ENCODE assay signal across 9 mouse cellular contexts in the genomic region with DNA sequence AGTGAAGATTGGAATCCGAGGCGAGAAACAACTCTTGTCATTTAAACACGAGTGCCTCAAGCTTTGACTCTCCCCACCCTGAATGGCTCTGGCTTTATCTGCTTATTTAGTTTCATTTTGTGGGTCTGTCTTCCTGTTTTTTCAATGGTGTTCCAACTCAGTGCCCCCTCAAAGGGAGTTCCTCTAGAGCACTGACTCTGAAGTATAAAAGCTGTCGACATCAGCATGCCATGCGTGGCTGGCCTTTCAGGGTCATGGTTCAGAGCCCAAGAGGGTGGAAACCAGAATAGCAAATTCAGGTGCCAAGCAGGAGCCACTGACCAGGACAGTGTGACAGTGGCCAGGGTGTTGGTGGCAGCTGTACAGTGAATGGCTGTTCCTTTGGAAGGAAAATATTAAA.
A peak's percentile ranks its signal among the peaks of the same experiment; 100 is the strongest.
DNase-seq lines count a peak whose midpoint lies in the region; ATAC-seq lines count a peak whose summit lies in the region.
"Had no signal": no experiment of that assay in that cellular context is flagged by ENCODE, and none has a peak within 500 bp of the region (broad histone marks: within the 10 kb centered on the region; RNA-seq: fewer than 3 reads in every experiment).

No protein-coding gene starts in this region.

- peak; percentile 50 for DNase-seq in lung, postnatal 36 days
- no peak for DNase-seq in lung, postnatal 14 days
- DNase-seq in kidney, postnatal 4 days, result peak; percentile 51 to 67
- peak; percentile 31 to 67 for DNase-seq in spleen, postnatal 4 days (ENCODE audit: low spot score in 2 of 2)
- no peak for DNase-seq in layer of hippocampus, adult 8-10 months (ENCODE audit: low spot score in 2 of 2)
- no peak for DNase-seq in cerebellum, adult 11 months
- DNase-seq: cerebellum, adult 9-11 months had no signal

- peak; percentile 98 for ATAC-seq in common myeloid progenitor, adult 5-6 weeks (replicated peaks; ENCODE audit: low read depth, poor library complexity, severe bottlenecking)
- no peak for ATAC-seq in cerebellum, adult (ENCODE audit: insufficient number of reproducible peaks, low FRiP score, low TSS enrichment)

Comparison
In these comparisons a context has a peak if more than half of its experiments do, and no peak if none do; other contexts are left out.
1. DNase-seq: peak in lung, postnatal 36 days (single experiment), kidney, postnatal 4 days (2 of 2) and spleen, postnatal 4 days (2 of 2); none in lung, postnatal 14 days (single experiment), layer of hippocampus, adult 8-10 months (0 of 2) and cerebellum, adult 11 months (single experiment).